Mouse (Mus musculus): ENCODE results near the gene Isx. TPM values are rescaled to one million over a fixed set of nuclear protein-coding genes. Genes with fewer than 3 reads are reported as not detected.
A peak's percentile ranks its signal among the peaks of the same experiment; 100 is the strongest.

The Isx gene
- polyA plus RNA-seq, 1 experiment from 2014 or later, result not detected

GRCm38 (mm10) chr8:74906333-74906732 lies 33.4 kb downstream of the Isx start:
- H3K9me3 ChIP-seq (replicated peaks), result no peaks in the 10 kb centered on the region
- H3K27me3 ChIP-seq (ENCODE audit: low read depth, poor library complexity, severe bottlenecking), result no peaks in the 10 kb centered on the region
- no peak overlapping the region for H3K4me3 ChIP-seq
- H3K36me3 ChIP-seq, result no peaks in the 10 kb centered on the region
- peaks cover 12% of the 10 kb centered on the region for H3K4me1 ChIP-seq
- 25% methylated on average over 1 of the region's 1 CpGs for WGBS
- no peak for DNase-seq (ENCODE audit: low spot score)
- H3K27ac ChIP-seq (replicated peaks), result no peak overlapping the region

- Histone ChIP-seq H3K27ac (replicated peaks) (no peak overlapping the region), H3K27me3 (ENCODE audit: low read depth, poor library complexity, severe bottlenecking) (no peaks in the 10 kb centered on the region), H3K36me3 (no peaks in the 10 kb centered on the region), H3K4me1 (peaks cover 9% of the 10 kb centered on the region), H3K9me3 (replicated peaks) (no peaks in the 10 kb centered on the region), H3K4me3 (no peak overlapping the region)
- DNase-seq (ENCODE audit: low spot score), result no peak
- 80% methylated on average over 1 of the region's 1 CpGs for WGBS
Measured at GRCm38 (mm10) chr8:74910708-74911107, 37.7 kb downstream of the Isx start.

- no peak overlapping the region for H3K4me3 ChIP-seq
Measured at GRCm38 (mm10) chr8:74920691-74921421, 47.9 kb downstream of the Isx start.

GRCm38 (mm10) chr8:74921882-74922518 lies 49.0 kb downstream of the Isx start:
- Histone ChIP-seq H3K4me1 (no peaks in the 10 kb centered on the region), H3K9me3 (replicated peaks) (no peaks in the 10 kb centered on the region), H3K36me3 (no peaks in the 10 kb centered on the region), H3K27ac (replicated peaks) (no peak overlapping the region), H3K27me3 (ENCODE audit: low read depth, poor library complexity, severe bottlenecking) (no peaks in the 10 kb centered on the region), H3K4me3 (no peak overlapping the region)
- no peak for DNase-seq (ENCODE audit: low spot score)
- WGBS, result 83% methylated on average over 4 of the region's 4 CpGs

More at GRCm38 (mm10) chr8:74920691-74921421, 47.9 kb downstream of the Isx start:
- no peaks in the 10 kb centered on the region for H3K27me3 ChIP-seq (ENCODE audit: low read depth, poor library complexity, severe bottlenecking)
- H3K4me1 ChIP-seq, result no peaks in the 10 kb centered on the region
- no peaks in the 10 kb centered on the region for H3K36me3 ChIP-seq
- H3K27ac ChIP-seq (replicated peaks), result no peak overlapping the region
- DNase-seq (ENCODE audit: low spot score), result no peak
- no peaks in the 10 kb centered on the region for H3K9me3 ChIP-seq (replicated peaks)
- 86% methylated on average over 8 of the region's 8 CpGs for WGBS

- no peaks in the 10 kb centered on the region for H3K36me3 ChIP-seq
- peak overlapping the region; percentile 9; the same call in 1 of the 2 replicates for H3K27ac ChIP-seq (replicated peaks)
- DNase-seq (ENCODE audit: low spot score), result no peak
- 21% methylated on average over 1 of the region's 1 CpGs for WGBS
- no peaks in the 10 kb centered on the region for H3K9me3 ChIP-seq (replicated peaks)
- H3K4me3 ChIP-seq, result no peak overlapping the region
- H3K27me3 ChIP-seq (ENCODE audit: low read depth, poor library complexity, severe bottlenecking), result peaks cover 5% of the 10 kb centered on the region; the same call in 1 of the 2 replicates
- H3K4me1 ChIP-seq, result peaks cover 8% of the 10 kb centered on the region
Measured at GRCm38 (mm10) chr8:74927940-74928339, 55.0 kb downstream of the Isx start.

- H3K27ac ChIP-seq (replicated peaks), result no peak overlapping the region
- H3K27me3 ChIP-seq (ENCODE audit: low read depth, poor library complexity, severe bottlenecking), result peaks cover 5% of the 10 kb centered on the region; the same call in 1 of the 2 replicates
- H3K36me3 ChIP-seq, result no peaks in the 10 kb centered on the region
- H3K9me3 ChIP-seq (replicated peaks), result no peaks in the 10 kb centered on the region
- peak; percentile 59 for DNase-seq (ENCODE audit: low spot score)
- WGBS, result 29% methylated on average over 3 of the region's 3 CpGs
- peaks cover 8% of the 10 kb centered on the region for H3K4me1 ChIP-seq
- no peak overlapping the region for H3K4me3 ChIP-seq
Measured at GRCm38 (mm10) chr8:74930731-74931130, 57.8 kb downstream of the Isx start.

- H3K36me3 ChIP-seq, result no peaks in the 10 kb centered on the region
- no peaks in the 10 kb centered on the region for H3K9me3 ChIP-seq (replicated peaks)
- peak; percentile 43 for DNase-seq (ENCODE audit: low spot score)
- no peak overlapping the region for H3K27ac ChIP-seq (replicated peaks)
- WGBS, result 29% methylated on average over 6 of the region's 6 CpGs
- no peak overlapping the region for H3K4me3 ChIP-seq
- no peaks in the 10 kb centered on the region for H3K27me3 ChIP-seq (ENCODE audit: low read depth, poor library complexity, severe bottlenecking)
- H3K4me1 ChIP-seq, result no peaks in the 10 kb centered on the region; the same call in 1 of the 2 replicates
Measured at GRCm38 (mm10) chr8:74935308-74935707, 62.3 kb downstream of the Isx start.

GRCm38 (mm10) chr8:74936656-74937055 lies 63.7 kb downstream of the Isx start:
- Histone ChIP-seq H3K4me1 (no peaks in the 10 kb centered on the region; the same call in 1 of the 2 replicates), H3K27ac (replicated peaks) (no peak overlapping the region), H3K27me3 (ENCODE audit: low read depth, poor library complexity, severe bottlenecking) (no peaks in the 10 kb centered on the region), H3K9me3 (replicated peaks) (no peaks in the 10 kb centered on the region), H3K4me3 (no peak overlapping the region), H3K36me3 (no peaks in the 10 kb centered on the region)
- DNase-seq (ENCODE audit: low spot score), result no peak
- WGBS, result 97% methylated on average over 2 of the region's 2 CpGs

GRCm38 (mm10) chr8:74942056-74942455 lies 69.1 kb downstream of the Isx start:
- Histone ChIP-seq H3K27ac (replicated peaks) (no peak overlapping the region), H3K4me3 (no peak overlapping the region), H3K27me3 (ENCODE audit: low read depth, poor library complexity, severe bottlenecking) (no peaks in the 10 kb centered on the region), H3K9me3 (replicated peaks) (no peaks in the 10 kb centered on the region), H3K4me1 (no peaks in the 10 kb centered on the region), H3K36me3 (no peaks in the 10 kb centered on the region)
- DNase-seq (ENCODE audit: low spot score), result no peak
- WGBS, result 89% methylated on average over 3 of the region's 3 CpGs

Other genes with a start within 250 kb of the Isx start
- 39.1 and 45.6 TPM in 2 replicates for gene Hmgxb4, start 120.2 kb downstream of the Isx start, polyA plus RNA-seq (2016; fragmentation: Nextera tagmentation; extraction: Ambion mirVana)
- 31.3 and 33.9 TPM in 2 replicates for gene Tom1, start 160.5 kb downstream of the Isx start, polyA plus RNA-seq (2016; fragmentation: Nextera tagmentation; extraction: Ambion mirVana)
- 20.5 and 21.0 TPM in 2 replicates for gene Hmox1, start 220.4 kb downstream of the Isx start, polyA plus RNA-seq (2016; fragmentation: Nextera tagmentation; extraction: Ambion mirVana)
- 279 and 327 TPM in 2 replicates for gene Mcm5, start 236.4 kb downstream of the Isx start, polyA plus RNA-seq (2016; fragmentation: Nextera tagmentation; extraction: Ambion mirVana)

Data from midbrain, embryonic 10.5 days (tissue).